ENCODE assay signal across 8 mouse cellular contexts in the genomic region with DNA sequence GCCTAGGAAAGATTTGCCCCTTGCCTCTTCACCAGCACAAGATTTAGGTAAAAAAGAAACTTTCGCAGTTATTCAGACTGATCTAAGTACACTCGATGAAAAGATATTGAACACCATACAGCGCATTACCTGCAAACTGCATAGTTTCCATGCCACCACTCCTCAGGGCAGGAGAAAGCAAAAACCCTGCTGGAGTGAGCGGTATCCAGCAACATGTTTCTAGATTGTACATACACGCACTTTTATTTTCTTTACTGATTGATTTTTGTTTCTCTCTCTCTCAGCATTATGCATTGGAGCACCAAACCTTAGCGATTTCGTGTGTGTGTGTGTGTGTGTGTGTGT. TPM values are rescaled to one million over a fixed set of nuclear protein-coding genes. Genes with fewer than 3 reads are reported as not detected.
DNase-seq lines count a peak whose midpoint lies in the region; ATAC-seq and TF ChIP-seq lines count a peak whose summit lies in the region.

No protein-coding gene starts in this region.

- no peaks in the 10 kb centered on the region for H3K27me3 ChIP-seq in heart, embryonic 11.5 days (ENCODE audit: control insufficient read depth, insufficient read depth, low read length)
- no peaks in the 10 kb centered on the region for H3K27me3 ChIP-seq in G1E (ENCODE audit: insufficient read depth, low read length)

- ATAC-seq in heart, embryonic 11.5 days (replicated peaks; ENCODE audit: insufficient number of reproducible peaks, low FRiP score, low TSS enrichment) = 0 out of 2 replicates have a peak, but pooled peaks have one; percentile 43
- ATAC-seq in G1E (ENCODE audit: extremely low read depth, insufficient number of reproducible peaks, low FRiP score, poor library complexity, severe bottlenecking) = 0 out of 2 replicates have a peak, but pooled peaks have one; percentile 9
- ATAC-seq in hematopoietic stem cell, adult 5-6 weeks (replicated peaks in 1 of 2; ENCODE audit: insufficient read depth in 1 of 2, low FRiP score in 2 of 2, low TSS enrichment in 1 of 2, low read depth in 1 of 2, poor library complexity in 2 of 2, severe bottlenecking in 2 of 2) = peak; percentile 40 to 43
- ATAC-seq in megakaryocyte progenitor cell, adult 5-6 weeks (replicated peaks; ENCODE audit: poor library complexity) = peak; percentile 33

- no peaks in the 10 kb centered on the region for H3K9me3 ChIP-seq in heart, embryonic 11.5 days (replicated peaks; ENCODE audit: control insufficient read depth, low read length)
- H3K9me3 ChIP-seq in G1E (replicated peaks) = no peaks in the 10 kb centered on the region

- intact Hi-C loops in heart, postnatal 10 days (cut with DNase I) = no loop called here
- intact Hi-C loops in left cerebral cortex, postnatal 14 days (cut with DNase I) = no loop called here

- no peaks in the 10 kb centered on the region for H3K36me3 ChIP-seq in heart, embryonic 11.5 days (ENCODE audit: control insufficient read depth, insufficient read depth, low read length)
- peaks cover 25% of the 10 kb centered on the region for H3K36me3 ChIP-seq in G1E (replicated peaks)

- H3K4me1 ChIP-seq in heart, embryonic 11.5 days (ENCODE audit: control insufficient read depth, insufficient read depth, low read length) = peaks cover 10% of the 10 kb centered on the region
- H3K4me1 ChIP-seq in G1E (ENCODE audit: insufficient read depth, low read depth, low read length) = peaks cover 29% of the 10 kb centered on the region

- H3K4me2 ChIP-seq in heart, embryonic 11.5 days = peak overlapping the region; percentile 96

- no peak for DNase-seq in heart, postnatal 10 days
- DNase-seq in G1E (ENCODE audit: low spot score) = no peak
- DNase-seq in left cerebral cortex, postnatal 14 days (ENCODE audit: low spot score in 2 of 2) = no peak
- DNase-seq in frontal cortex, postnatal 25 days (ENCODE audit: low spot score in 2 of 2) = no peak
- DNase-seq in retina, embryonic 14.5 days (ENCODE audit: low spot score) = no peak

- no peak overlapping the region for H3K27ac ChIP-seq in heart, embryonic 11.5 days (ENCODE audit: low read depth, low read length)

- peak overlapping the region; percentile 87 for H3K4me3 ChIP-seq in heart, embryonic 11.5 days (ENCODE audit: low read depth, low read length)
- H3K4me3 ChIP-seq in G1E (ENCODE audit: low read depth, low read length) = peak overlapping the region; percentile 100

- H3K9ac ChIP-seq in heart, embryonic 11.5 days (ENCODE audit: low read depth, low read length) = no peak overlapping the region

- TF ChIP-seq CTCF in G1E (IDR thresholded peaks at IDR 0.05; ENCODE audit: low read depth, low read length) = no peak

- WGBS in heart, embryonic 11.5 days (ENCODE audit: insufficient replicate concordance) = 43% methylated on average over 7 of the region's 7 CpGs

RNA-seq across cellular contexts. Expression of gene Kctd3, which starts 0.3 kb away (rescaled TPM):
- polyA plus RNA-seq in heart, embryonic 11.5 days (2014; fragmentation: Nextera tagmentation; extraction: Ambion mirVana) = 22.6 and 26.5 TPM in 2 replicates
- 10 to 100 TPM; 38.0 to 40.2 TPM for total RNA-seq in heart, postnatal 10 days (2021)
- total RNA-seq in G1E (2014; fragmentation: Nextera tagmentation) (23.9 and 25.4 TPM in 2 replicates), G1E (2017) (15.9 and 16.3 TPM in 2 replicates)
- 42.9 and 45.4 TPM in 2 replicates for polyA plus RNA-seq in G1E (2012)
- total RNA-seq in hematopoietic stem cell, adult 5-6 weeks (2017) = 15.6 and 23.1 TPM in 2 replicates
- 9.7 and 11.1 TPM in 2 replicates for total RNA-seq in megakaryocyte progenitor cell, adult 5-6 weeks (2015)
- 13.6 and 17.8 TPM in 2 replicates for total RNA-seq in megakaryocyte progenitor cell, adult 5-6 weeks (2017)
- total RNA-seq in left cerebral cortex, postnatal 14 days (2021) = 100 to 1,000 TPM; 110 to 113 TPM
